Mouse (Mus musculus): Measurements from ENCODE around the gene Wdr74. TPM values are rescaled to one million over a fixed set of nuclear protein-coding genes. Genes with fewer than 3 reads are reported as not detected.

Gene Wdr74
- 88.5 and 91.5 TPM in 2 replicates for polyA plus RNA-seq (2014; fragmentation: Nextera tagmentation; extraction: Ambion mirVana)

GRCm38 (mm10) chr19:8735389-8736159 is at the start of gene Wdr74:
Wdr74 (plus strand) TSS chr19:8735827.
- peak; percentile 93 for ATAC-seq (ENCODE audit: low read depth)
- Histone ChIP-seq H3K4me1 (ENCODE audit: control insufficient read depth, insufficient read depth, low read length) (peaks cover 4% of the 10 kb centered on the region; the same call in 1 of the 2 replicates), H3K4me3 (ENCODE audit: low read depth, low read length) (peak within 1 kb of the TSS; percentile 83), H3K27me3 (ENCODE audit: control insufficient read depth, insufficient read depth, low read length) (no peaks in the 10 kb centered on the region), H3K27ac (ENCODE audit: low read depth, low read length) (peak within 1 kb of the TSS; percentile 60), H3K9me3 (ENCODE audit: control insufficient read depth, low read length) (no peaks in the 10 kb centered on the region), H3K9ac (replicated peaks; ENCODE audit: low read depth, low read length) (peak within 1 kb of the TSS; percentile 68), H3K36me3 (ENCODE audit: control insufficient read depth, insufficient read depth, low read length) (peaks cover 10% of the 10 kb centered on the region; the same call in 1 of the 2 replicates), H3K4me2 (ENCODE audit: low read depth, low read length) (peak within 1 kb of the TSS; percentile 95)
- under 1% methylated on average over 32 of the region's 32 CpGs for WGBS

DNA sequence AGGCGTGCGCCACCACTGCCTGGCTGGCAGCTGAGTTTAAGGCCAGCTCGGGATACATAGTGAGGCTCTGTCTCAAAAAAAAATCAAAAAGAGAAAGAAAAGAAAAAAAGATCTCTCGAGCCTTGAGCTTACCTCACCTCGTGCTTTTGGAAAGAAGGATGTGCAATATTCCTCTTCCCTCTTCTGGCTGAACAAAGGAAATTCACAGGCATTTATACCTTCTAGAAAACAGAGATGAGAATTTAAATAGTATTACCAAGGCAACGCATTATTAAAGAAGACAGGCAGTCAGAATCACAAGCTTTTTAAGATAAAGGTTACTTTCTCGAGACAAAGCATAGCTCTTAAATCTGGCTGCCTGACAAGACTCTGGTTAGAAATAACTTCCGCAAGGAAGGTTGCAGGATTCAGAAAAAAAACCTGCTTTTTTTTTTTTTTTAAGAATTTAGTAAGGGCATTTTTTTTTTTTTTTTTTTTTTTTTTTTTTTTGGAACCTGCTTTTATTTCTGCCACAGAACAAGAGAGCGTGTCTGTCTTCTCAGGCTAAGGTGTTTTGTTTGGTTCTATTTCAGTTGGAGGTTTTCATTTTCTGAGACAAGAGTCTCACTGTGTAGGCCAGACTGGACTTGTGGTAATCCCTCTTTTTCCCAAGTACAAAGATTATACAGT is 43.6 kb upstream of the Wdr74 start:
- H3K9me3 ChIP-seq (ENCODE audit: control insufficient read depth, low read length): no peaks in the 10 kb centered on the region
- H3K4me1 ChIP-seq (ENCODE audit: control insufficient read depth, insufficient read depth, low read length): no peaks in the 10 kb centered on the region
- no peak for ATAC-seq (ENCODE audit: low read depth)
- H3K4me2 ChIP-seq (ENCODE audit: low read depth, low read length): no peak overlapping the region
- no peak overlapping the region for H3K4me3 ChIP-seq (ENCODE audit: low read depth, low read length)
- no peaks in the 10 kb centered on the region for H3K36me3 ChIP-seq (ENCODE audit: control insufficient read depth, insufficient read depth, low read length)
- H3K27ac ChIP-seq (ENCODE audit: low read depth, low read length): no peak overlapping the region
- WGBS: 51% methylated on average over 9 of the region's 9 CpGs
- no peak overlapping the region for H3K9ac ChIP-seq (replicated peaks; ENCODE audit: low read depth, low read length)
- no peaks in the 10 kb centered on the region for H3K27me3 ChIP-seq (ENCODE audit: control insufficient read depth, insufficient read depth, low read length)

DNA sequence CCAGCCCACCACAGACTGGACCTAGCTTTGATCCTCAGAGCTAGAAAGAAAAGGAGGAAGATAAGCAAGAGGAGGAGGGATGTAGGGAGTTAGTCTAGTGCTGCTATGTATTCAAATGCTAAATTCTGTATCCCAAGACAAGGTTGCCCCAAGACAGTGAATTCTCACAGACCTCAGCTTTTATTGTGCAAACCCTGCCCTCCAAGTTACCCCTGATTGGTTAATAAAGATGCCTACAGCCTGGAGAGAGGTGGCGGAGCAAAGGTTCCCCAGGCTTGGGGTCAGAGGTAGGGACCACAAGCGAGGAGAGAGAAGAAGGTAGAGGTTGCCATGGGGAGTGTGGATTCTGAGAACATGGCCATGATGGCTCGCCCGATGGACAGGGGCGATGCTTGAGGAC is 42.9 kb upstream of the Wdr74 start:
- no peaks in the 10 kb centered on the region for H3K36me3 ChIP-seq (ENCODE audit: control insufficient read depth, insufficient read depth, low read length)
- H3K4me2 ChIP-seq (ENCODE audit: low read depth, low read length): no peak overlapping the region
- 60% methylated on average over 5 of the region's 5 CpGs for WGBS
- H3K9ac ChIP-seq (replicated peaks; ENCODE audit: low read depth, low read length): no peak overlapping the region
- no peak for ATAC-seq (ENCODE audit: low read depth)
- H3K4me3 ChIP-seq (ENCODE audit: low read depth, low read length): no peak overlapping the region
- no peaks in the 10 kb centered on the region for H3K4me1 ChIP-seq (ENCODE audit: control insufficient read depth, insufficient read depth, low read length)
- no peaks in the 10 kb centered on the region for H3K9me3 ChIP-seq (ENCODE audit: control insufficient read depth, low read length)
- no peaks in the 10 kb centered on the region for H3K27me3 ChIP-seq (ENCODE audit: control insufficient read depth, insufficient read depth, low read length)
- H3K27ac ChIP-seq (ENCODE audit: low read depth, low read length): no peak overlapping the region

DNA sequence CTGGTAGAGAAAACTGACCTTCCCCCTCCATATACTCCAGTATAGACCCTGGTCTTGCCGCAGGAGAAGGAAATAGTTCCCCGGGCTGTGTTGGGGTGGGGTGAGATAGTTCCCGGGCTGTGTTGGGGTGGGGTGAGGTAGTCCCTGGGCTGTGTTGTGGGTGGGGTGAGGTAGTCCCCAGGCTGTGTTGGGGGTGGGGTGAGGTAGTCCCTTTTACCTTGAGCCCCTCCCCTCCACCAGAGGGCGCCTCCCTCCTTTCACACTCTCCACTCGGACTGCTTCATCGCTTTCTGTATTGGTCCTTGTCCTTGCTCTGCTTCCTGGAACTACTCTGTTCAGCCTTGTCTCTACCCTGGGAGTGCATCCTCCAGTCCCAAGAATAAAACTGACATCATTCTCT is 40.3 kb upstream of the Wdr74 start:
- H3K9me3 ChIP-seq (ENCODE audit: control insufficient read depth, low read length): no peaks in the 10 kb centered on the region

DNA sequence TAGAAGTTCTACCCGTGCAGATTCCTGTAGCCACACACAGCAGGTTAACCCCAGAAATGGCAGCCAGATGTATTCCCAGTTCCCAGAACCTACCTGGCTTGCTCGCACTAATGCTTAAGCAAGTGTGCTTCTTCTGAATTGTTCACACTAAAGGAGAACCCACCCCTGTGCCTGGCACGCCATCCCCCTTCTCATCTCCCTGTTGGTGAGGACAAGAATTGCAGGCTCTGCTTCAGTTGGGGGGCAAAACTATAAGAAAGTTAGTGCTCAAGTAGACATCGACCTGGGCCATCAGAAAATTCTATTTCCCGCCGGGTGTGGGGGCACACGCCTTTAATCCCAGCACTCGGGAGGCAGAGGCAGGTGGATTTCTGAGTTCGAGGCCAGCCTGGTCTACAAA is 36.0 kb upstream of the Wdr74 start:
- no peak for ATAC-seq (ENCODE audit: low read depth)

More for the DNA sequence above, 40.3 kb upstream of the Wdr74 start:
- Histone ChIP-seq H3K4me3 (ENCODE audit: low read depth, low read length) (no peak overlapping the region), H3K4me1 (ENCODE audit: control insufficient read depth, insufficient read depth, low read length) (no peaks in the 10 kb centered on the region), H3K36me3 (ENCODE audit: control insufficient read depth, insufficient read depth, low read length) (no peaks in the 10 kb centered on the region), H3K27me3 (ENCODE audit: control insufficient read depth, insufficient read depth, low read length) (no peaks in the 10 kb centered on the region), H3K27ac (ENCODE audit: low read depth, low read length) (no peak overlapping the region), H3K9ac (replicated peaks; ENCODE audit: low read depth, low read length) (no peak overlapping the region), H3K4me2 (ENCODE audit: low read depth, low read length) (no peak overlapping the region)
- WGBS: 66% methylated on average over 6 of the region's 6 CpGs
- no peak for ATAC-seq (ENCODE audit: low read depth)

DNA sequence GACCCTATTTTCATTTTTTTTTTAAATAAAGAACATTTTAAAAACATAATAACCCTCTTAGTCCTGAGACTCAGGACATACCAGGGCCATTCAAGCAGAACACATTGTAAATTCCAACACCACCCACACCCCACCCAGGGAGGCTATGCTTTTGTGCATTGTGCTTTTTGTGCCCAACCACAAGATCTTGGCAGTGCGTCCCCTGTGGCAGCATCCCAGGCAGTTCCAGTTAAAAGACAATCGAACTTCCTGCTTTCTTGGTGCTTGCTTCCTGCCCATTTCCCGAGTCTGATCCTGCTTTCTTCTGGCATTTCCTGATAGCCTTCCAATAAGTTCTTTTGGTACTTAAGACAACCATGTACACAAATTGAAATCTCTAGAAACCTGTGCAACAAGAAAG is 33.2 kb upstream of the Wdr74 start:
- Histone ChIP-seq H3K27ac (ENCODE audit: low read depth, low read length) (no peak overlapping the region), H3K27me3 (ENCODE audit: control insufficient read depth, insufficient read depth, low read length) (no peaks in the 10 kb centered on the region), H3K4me2 (ENCODE audit: low read depth, low read length) (no peak overlapping the region), H3K4me3 (ENCODE audit: low read depth, low read length) (no peak overlapping the region), H3K9me3 (ENCODE audit: control insufficient read depth, low read length) (no peaks in the 10 kb centered on the region), H3K4me1 (ENCODE audit: control insufficient read depth, insufficient read depth, low read length) (no peaks in the 10 kb centered on the region), H3K36me3 (ENCODE audit: control insufficient read depth, insufficient read depth, low read length) (peaks cover 6% of the 10 kb centered on the region; the same call in 1 of the 2 replicates), H3K9ac (replicated peaks; ENCODE audit: low read depth, low read length) (no peak overlapping the region)
- WGBS: 45% methylated on average over 3 of the region's 3 CpGs
- ATAC-seq (ENCODE audit: low read depth): no peak

More for the DNA sequence above, 36.0 kb upstream of the Wdr74 start:
- no peak overlapping the region for H3K4me2 ChIP-seq (ENCODE audit: low read depth, low read length)
- no peak overlapping the region for H3K4me3 ChIP-seq (ENCODE audit: low read depth, low read length)
- H3K27ac ChIP-seq (ENCODE audit: low read depth, low read length): no peak overlapping the region
- no peaks in the 10 kb centered on the region for H3K4me1 ChIP-seq (ENCODE audit: control insufficient read depth, insufficient read depth, low read length)
- H3K9ac ChIP-seq (replicated peaks; ENCODE audit: low read depth, low read length): no peak overlapping the region
- H3K9me3 ChIP-seq (ENCODE audit: control insufficient read depth, low read length): no peaks in the 10 kb centered on the region
- WGBS: 83% methylated on average over 9 of the region's 9 CpGs
- no peaks in the 10 kb centered on the region for H3K36me3 ChIP-seq (ENCODE audit: control insufficient read depth, insufficient read depth, low read length)
- no peaks in the 10 kb centered on the region for H3K27me3 ChIP-seq (ENCODE audit: control insufficient read depth, insufficient read depth, low read length)

- H3K36me3 ChIP-seq (ENCODE audit: control insufficient read depth, insufficient read depth, low read length): peaks cover 17% of the 10 kb centered on the region
- H3K4me2 ChIP-seq (ENCODE audit: low read depth, low read length): no peak overlapping the region
- no peaks in the 10 kb centered on the region for H3K4me1 ChIP-seq (ENCODE audit: control insufficient read depth, insufficient read depth, low read length)
- WGBS: 58% methylated on average over 4 of the region's 4 CpGs
- H3K9me3 ChIP-seq (ENCODE audit: control insufficient read depth, low read length): no peaks in the 10 kb centered on the region
- no peak for ATAC-seq (ENCODE audit: low read depth)
- no peak overlapping the region for H3K27ac ChIP-seq (ENCODE audit: low read depth, low read length)
- no peak overlapping the region for H3K4me3 ChIP-seq (ENCODE audit: low read depth, low read length)
- H3K27me3 ChIP-seq (ENCODE audit: control insufficient read depth, insufficient read depth, low read length): no peaks in the 10 kb centered on the region
- no peak overlapping the region for H3K9ac ChIP-seq (replicated peaks; ENCODE audit: low read depth, low read length)
These were observed 32.1 kb upstream of the Wdr74 start for GRCm38 (mm10) chr19:8703571-8703970.

DNA sequence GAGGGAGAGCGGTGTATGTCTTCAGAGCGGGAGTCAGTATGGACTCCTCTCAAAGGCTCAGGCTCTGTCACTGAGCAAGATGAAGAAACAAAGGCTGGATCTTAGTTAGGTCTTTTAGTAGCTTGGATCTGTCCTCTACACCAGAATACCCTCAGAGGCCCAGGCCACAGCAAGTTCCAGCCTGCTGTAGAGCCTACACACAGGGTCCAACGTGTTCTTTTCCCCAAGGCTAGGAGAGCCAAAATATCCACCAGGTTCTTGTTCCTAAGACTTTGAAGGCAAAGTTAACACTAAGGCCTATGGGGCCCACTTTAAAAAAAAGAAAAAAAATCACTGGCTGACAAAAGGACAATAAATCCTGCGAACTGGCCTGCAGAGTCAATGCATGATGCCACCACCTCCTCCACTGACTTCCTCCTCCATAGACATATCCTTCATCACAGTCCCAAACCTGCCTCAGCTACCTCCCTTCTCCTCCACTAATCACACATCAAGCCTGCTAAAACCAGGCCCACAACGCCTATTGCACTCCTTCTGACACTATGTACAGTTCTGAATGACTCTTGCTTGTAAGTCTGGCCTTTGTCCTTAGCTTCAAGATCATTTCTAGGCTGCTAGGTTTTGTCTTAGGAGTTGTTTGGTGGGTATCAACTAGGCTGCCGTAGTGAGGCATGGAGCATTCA is 30.5 kb upstream of the Wdr74 start:
- H3K27me3 ChIP-seq (ENCODE audit: control insufficient read depth, insufficient read depth, low read length): no peaks in the 10 kb centered on the region
- H3K4me2 ChIP-seq (ENCODE audit: low read depth, low read length): no peak overlapping the region
- WGBS: 69% methylated on average over 6 of the region's 6 CpGs
- H3K4me1 ChIP-seq (ENCODE audit: control insufficient read depth, insufficient read depth, low read length): peaks cover under 1% of the 10 kb centered on the region; the same call in 1 of the 2 replicates
- no peak overlapping the region for H3K27ac ChIP-seq (ENCODE audit: low read depth, low read length)
- no peak overlapping the region for H3K9ac ChIP-seq (replicated peaks; ENCODE audit: low read depth, low read length)
- no peak for ATAC-seq (ENCODE audit: low read depth)
- H3K4me3 ChIP-seq (ENCODE audit: low read depth, low read length): no peak overlapping the region
- H3K36me3 ChIP-seq (ENCODE audit: control insufficient read depth, insufficient read depth, low read length): peaks cover 33% of the 10 kb centered on the region
- H3K9me3 ChIP-seq (ENCODE audit: control insufficient read depth, low read length): no peaks in the 10 kb centered on the region

Measured in neural tube, embryonic 14.5 days (tissue).